Mouse (Mus musculus): ENCODE results near the gene Cenpf. TPM values are rescaled to one million over a fixed set of nuclear protein-coding genes. Genes with fewer than 3 reads are reported as not detected.

The Cenpf gene
- total RNA-seq, 4 experiments from 2014 or later: 3.9 to 14.9 (median 10.7) TPM

- no peak for DNase-seq (ENCODE audit: low spot score)
These were observed 55.8 kb downstream of the Cenpf start for GRCm38 (mm10) chr1:189631906-189632675.

GRCm38 (mm10) chr1:189630026-189630425, 57.9 kb downstream of the Cenpf start:
- DNase-seq (ENCODE audit: low spot score): no peak

DNA sequence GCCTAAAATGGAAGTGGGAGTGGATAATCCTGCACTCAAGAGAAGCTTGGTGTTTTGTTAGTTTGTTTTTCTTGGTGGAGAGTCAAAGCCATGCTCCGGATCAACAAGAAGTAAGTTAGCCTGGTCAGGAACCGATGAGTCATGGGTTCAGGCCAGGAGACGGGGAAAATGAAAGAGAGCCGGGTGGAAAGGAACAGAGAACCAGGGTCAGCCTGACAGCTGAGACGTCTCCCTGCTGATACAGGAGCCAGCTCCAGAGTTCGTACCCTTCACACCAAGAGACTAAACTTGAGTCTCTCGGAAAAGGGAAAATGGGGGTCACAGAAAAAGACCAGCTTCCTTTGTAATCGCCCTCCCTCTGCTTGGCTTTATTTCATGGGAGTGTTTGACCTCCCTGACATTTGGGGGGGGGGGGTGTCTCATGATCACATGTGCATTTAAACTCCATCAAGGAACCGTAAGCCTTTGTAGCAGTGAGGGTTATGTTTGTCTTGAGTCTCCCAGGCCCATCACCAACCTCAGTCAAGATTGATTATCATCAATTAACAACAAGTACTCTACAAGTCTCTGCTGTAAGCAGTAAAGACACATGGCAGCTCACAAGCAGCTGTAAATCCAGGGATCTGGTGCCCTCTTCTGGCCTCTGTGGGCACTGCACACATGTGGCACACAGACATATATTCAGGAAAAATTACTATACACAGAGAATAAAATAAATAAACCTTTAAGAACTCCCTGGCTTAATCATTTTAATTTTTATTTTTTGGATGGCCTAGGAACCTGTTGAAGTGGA, 59.7 kb downstream of the Cenpf start:
- DNase-seq (ENCODE audit: low spot score): peak; percentile 49

DNA sequence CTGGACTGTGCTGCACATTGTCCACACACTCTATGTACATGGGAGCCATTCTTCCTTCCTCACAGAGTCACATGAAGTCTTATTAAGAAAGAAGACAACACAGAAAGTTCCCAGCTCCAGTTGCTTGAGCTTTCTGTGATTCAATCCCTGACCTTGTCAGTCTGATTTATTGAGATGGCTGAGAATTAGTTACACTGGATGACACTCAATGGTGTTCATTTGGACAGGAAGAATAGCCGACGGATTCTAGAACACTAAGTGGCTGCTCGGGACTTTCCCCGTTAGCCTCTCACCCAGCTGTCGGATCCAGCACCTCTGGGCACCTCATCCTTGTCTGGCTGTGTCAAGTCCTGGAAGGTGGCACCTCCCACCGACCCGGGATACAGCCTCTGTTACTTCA, 63.1 kb downstream of the Cenpf start:
- DNase-seq (ENCODE audit: low spot score): no peak

GRCm38 (mm10) chr1:189618970-189619740, 68.7 kb downstream of the Cenpf start:
- no peak for DNase-seq (ENCODE audit: low spot score)

DNA sequence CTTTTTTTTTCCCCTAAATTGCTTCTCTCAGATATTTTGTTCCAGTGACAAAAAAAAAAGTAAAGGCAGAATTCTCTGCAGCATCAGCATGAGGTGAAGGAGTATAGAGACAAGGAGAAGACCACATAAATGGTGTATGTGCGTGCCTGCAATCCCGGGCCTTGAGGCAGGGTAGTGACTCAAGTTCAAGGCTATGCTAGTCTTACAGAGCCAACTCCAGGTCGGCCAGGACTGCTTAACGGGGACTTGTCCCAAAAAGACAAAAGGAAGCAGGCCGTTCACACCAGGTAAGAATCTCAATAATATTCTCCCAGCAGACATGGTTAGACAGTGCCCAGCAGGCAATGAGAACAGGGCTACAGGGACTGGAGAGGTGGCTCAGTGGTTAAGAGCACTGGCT, 70.5 kb downstream of the Cenpf start:
- no peak for DNase-seq (ENCODE audit: low spot score)

DNA sequence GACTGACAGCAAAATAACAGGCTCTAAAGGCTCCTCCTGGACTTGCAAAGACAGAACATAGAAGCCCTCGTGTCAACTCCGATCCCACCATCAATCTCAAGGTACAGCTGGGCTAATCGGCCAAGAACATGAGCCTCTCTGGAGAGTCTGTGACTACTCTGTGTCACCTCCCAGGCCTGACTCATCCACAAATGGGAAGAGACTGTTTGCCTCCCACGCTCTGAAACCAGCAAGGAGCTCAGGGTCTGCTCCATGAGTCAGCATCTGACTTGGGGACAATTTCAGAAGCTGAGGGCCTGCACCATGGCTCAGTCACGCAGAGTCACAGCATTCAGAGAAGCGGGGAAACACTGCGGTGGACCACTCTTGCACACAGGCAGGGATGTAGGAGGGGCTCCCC, 72.6 kb downstream of the Cenpf start:
- DNase-seq (ENCODE audit: low spot score): no peak

GRCm38 (mm10) chr1:189613076-189613475, 74.8 kb downstream of the Cenpf start:
- no peak for DNase-seq (ENCODE audit: low spot score)

DNA sequence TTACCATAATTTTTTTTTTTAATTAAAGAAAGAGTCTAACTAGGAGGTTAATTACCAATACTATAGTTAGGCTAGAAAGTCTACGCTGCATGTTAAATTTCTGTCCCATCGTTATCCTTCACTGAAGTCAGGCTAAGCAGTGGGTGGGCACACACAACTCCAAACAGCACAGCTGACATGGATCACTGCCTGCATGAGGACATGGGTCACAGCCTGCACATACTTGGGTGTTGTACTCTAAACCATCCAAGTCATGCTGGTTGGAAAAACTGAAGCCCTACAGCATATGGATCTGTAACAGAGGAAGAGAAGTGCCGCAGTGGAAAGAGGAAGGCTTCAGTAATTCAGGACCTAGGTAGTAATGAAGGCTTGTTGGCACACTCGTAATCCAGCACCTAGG, 76.1 kb downstream of the Cenpf start:
- no peak for DNase-seq (ENCODE audit: low spot score)

GRCm38 (mm10) chr1:189608640-189609039, 79.2 kb downstream of the Cenpf start:
- no peak for DNase-seq (ENCODE audit: low spot score)

- DNase-seq (ENCODE audit: low spot score): no peak
These were observed 79.8 kb downstream of the Cenpf start for GRCm38 (mm10) chr1:189608039-189608438.

DNA sequence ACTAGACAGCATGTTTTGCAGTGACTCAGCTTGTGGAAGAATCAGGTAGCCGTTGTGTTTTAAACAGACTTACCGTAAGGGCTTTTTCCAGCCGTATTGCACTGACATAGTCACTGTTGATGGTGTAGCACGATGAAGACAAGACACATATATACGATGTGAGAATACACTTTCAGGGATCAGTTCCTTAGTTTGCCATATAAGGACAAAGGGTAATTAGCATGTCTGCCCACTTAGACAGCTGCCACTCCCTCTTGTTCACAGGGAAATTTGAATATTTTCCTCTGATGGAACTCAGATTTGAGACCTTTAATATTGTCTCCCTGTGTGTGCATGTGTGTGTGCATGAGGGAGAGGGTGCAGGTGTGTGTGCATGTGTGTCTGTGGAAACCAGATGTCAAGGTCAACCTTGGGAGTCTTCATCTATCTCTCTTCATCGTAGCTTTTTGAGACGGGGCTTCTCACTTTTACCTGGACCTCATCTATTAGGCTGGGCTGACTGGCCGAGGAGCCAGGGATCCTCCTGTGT, 82.2 kb downstream of the Cenpf start:
- DNase-seq (ENCODE audit: low spot score): no peak

DNA sequence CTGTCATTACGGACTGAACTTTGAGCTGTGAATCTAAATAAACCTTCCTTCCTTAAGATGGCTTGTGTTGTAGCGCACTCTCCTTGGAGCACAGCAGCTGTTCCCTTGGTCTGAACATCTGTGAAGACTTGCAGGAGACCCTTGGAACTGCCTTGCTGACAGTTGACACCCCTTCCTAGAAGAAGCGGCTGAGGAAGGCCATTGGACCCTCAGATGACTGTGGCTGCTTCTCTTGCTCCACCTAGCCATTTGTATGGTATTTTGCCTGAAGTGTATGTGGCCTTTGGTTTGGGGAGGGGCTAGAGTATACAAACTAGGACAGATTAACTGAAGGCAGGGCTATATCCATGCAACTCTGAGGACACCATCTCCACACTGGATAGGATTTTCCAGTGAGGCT, 90.8 kb downstream of the Cenpf start:
- no peak for DNase-seq (ENCODE audit: low spot score)

Other genes starting within 250 kb of the Cenpf start
- gene Ptpn14, start 40.2 kb upstream of the Cenpf start, total RNA-seq (2022): 10 to 100 TPM; 31.2 to 35.9 (median 33.9) TPM
- 100 to 1,000 TPM in 2 of 4 experiments, 10 to 100 TPM in 2; 83.0 to 114 (median 106) TPM for gene Smyd2, start 234.3 kb upstream of the Cenpf start, total RNA-seq (2022)

Measured in heart, adult 8-10 months (tissue).